Mouse (Mus musculus) thymus, adult 2 months (tissue): ENCODE measurements around the gene Elovl6. TPM values are rescaled to one million over a fixed set of nuclear protein-coding genes. Genes with fewer than 3 reads are reported as not detected.

Source experiments
- DNase-seq: peaks from one replicate; pipeline ENCODE4 v3.0.0; 2021
- H3K27ac ChIP-seq: fragments of 200-500 bp; 2 replicates; pipeline ENCODE4 v1.5.1; 2012; ENCODE audit warnings: low read length, control low read depth; ENCODE audit not compliant: control insufficient read depth, insufficient read depth
- H3K27me3 ChIP-seq: fragments of 200-500 bp; 2 replicates; pipeline ENCODE4 v1.6.1; 2012; ENCODE audit warnings: mild to moderate bottlenecking, low read length, moderate library complexity, mixed read lengths; ENCODE audit not compliant: control insufficient read depth, insufficient read depth
- H3K36me3 ChIP-seq: fragments of 200-500 bp; 2 replicates; pipeline ENCODE4 v1.6.1; 2012; ENCODE audit warnings: mild to moderate bottlenecking, low read length, moderate library complexity; ENCODE audit not compliant: control insufficient read depth, insufficient read depth
- H3K4me1 ChIP-seq: fragments of 200-500 bp; replicated peaks from 2 replicates; pipeline ENCODE4 v1.6.1; 2012; ENCODE audit warnings: low read length; ENCODE audit not compliant: control insufficient read depth, insufficient read depth
- H3K4me3 ChIP-seq: fragments of 200-500 bp; 2 replicates; pipeline ENCODE4 v1.5.1; 2012; ENCODE audit warnings: mild to moderate bottlenecking, low read length, control low read depth, moderate library complexity; ENCODE audit not compliant: control insufficient read depth, insufficient read depth
- CTCF ChIP-seq: fragments of 200-500 bp; IDR thresholded peaks from 2 replicates; pipeline ENCODE4 v1.5.1; 2012; ENCODE audit warnings: mild to moderate bottlenecking, control low read depth, low read length, moderate library complexity, borderline replicate concordance; ENCODE audit not compliant: control insufficient read depth, poor library complexity, insufficient read depth; ENCODE audit errors: extremely low read depth
- POLR2A ChIP-seq: fragments of 200-500 bp; IDR thresholded peaks from 2 replicates; pipeline ENCODE4 v1.6.1; 2012; ENCODE audit warnings: mild to moderate bottlenecking, low read length, control low read depth, moderate library complexity; ENCODE audit not compliant: control insufficient read depth, poor library complexity, insufficient read depth; ENCODE audit errors: extremely low read depth
- WGBS: fragments of 180-500 bp; shearing (Covaris S2); methylation state at CpG from one replicate; pipeline ENCODE4 v1.1.7; 2018; 5-methylcytosine and 5-hydroxymethylcytosine counted together
- polyA plus RNA-seq: library from polyadenylated mRNA; depleted of rRNA; stranded (reverse); fragments of >200 nt; gene quantifications from 2 replicates; pipeline ENCODE4 v1.2.3, GENCODE M21; 2012

Gene Elovl6
- polyA plus RNA-seq, 1 experiment, result 24.8 TPM

GRCm38 (mm10) chr3:129545801-129546200 is 13.6 kb downstream of the Elovl6 start:
- Histone ChIP-seq H3K27me3 (no peaks in the 10 kb centered on the region), H3K36me3 (no peaks in the 10 kb centered on the region), H3K27ac (no peak overlapping the region), H3K4me3 (no peak overlapping the region), H3K4me1 (peaks cover 2% of the 10 kb centered on the region; the same call in 1 of the 2 replicates)
- WGBS, result 94% methylated on average over 6 of the region's 6 CpGs
- DNase-seq, result no peak
- no peak for TF ChIP-seq POLR2A
- TF ChIP-seq CTCF, result no peak

GRCm38 (mm10) chr3:129547837-129548435 is 15.8 kb downstream of the Elovl6 start:
- no peak overlapping the region for H3K27ac ChIP-seq
- TF ChIP-seq POLR2A (no peak), CTCF (no peak)
- 84% methylated on average over 8 of the region's 8 CpGs for WGBS

DNA sequence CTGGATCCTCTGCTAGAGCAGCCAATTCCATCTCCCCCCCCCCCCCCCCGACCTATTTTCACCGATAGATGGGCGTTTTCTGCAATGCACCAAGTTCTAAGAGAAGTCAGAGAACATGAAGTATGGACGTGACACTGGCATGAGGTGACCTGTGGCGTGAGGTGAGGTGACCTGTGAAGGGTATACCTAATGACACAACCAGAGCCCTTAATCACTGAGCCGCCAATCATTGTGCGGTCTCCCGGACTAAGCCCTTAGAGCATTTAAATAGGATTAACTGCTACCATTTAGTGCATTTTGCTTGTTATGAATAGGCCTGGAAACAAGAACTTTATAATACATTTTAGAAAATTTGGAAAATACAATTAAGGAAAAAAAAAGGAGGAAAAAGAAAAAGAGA is 16.6 kb downstream of the Elovl6 start:
- no peak for DNase-seq
- Histone ChIP-seq H3K27me3 (no peaks in the 10 kb centered on the region), H3K36me3 (no peaks in the 10 kb centered on the region), H3K4me3 (no peak overlapping the region), H3K4me1 (peaks cover 9% of the 10 kb centered on the region), H3K27ac (no peak overlapping the region)
- no peak for TF ChIP-seq CTCF
- TF ChIP-seq POLR2A, result no peak
- 92% methylated on average over 8 of the region's 8 CpGs for WGBS

More at GRCm38 (mm10) chr3:129547837-129548435, 15.8 kb downstream of the Elovl6 start:
- DNase-seq, result no peak
- no peaks in the 10 kb centered on the region for H3K27me3 ChIP-seq
- no peak overlapping the region for H3K4me3 ChIP-seq
- H3K36me3 ChIP-seq, result no peaks in the 10 kb centered on the region
- peaks cover 9% of the 10 kb centered on the region for H3K4me1 ChIP-seq

GRCm38 (mm10) chr3:129549546-129549945 is 17.4 kb downstream of the Elovl6 start:
- peaks cover 15% of the 10 kb centered on the region for H3K4me1 ChIP-seq
- H3K27ac ChIP-seq, result no peak overlapping the region
- TF ChIP-seq CTCF (no peak), POLR2A (no peak)
- DNase-seq, result no peak
- 91% methylated on average over 5 of the region's 5 CpGs for WGBS
- no peak overlapping the region for H3K4me3 ChIP-seq
- H3K36me3 ChIP-seq, result no peaks in the 10 kb centered on the region
- no peaks in the 10 kb centered on the region for H3K27me3 ChIP-seq

- DNase-seq, result peak; percentile 11
- Histone ChIP-seq H3K4me3 (no peak overlapping the region), H3K27me3 (no peaks in the 10 kb centered on the region), H3K36me3 (no peaks in the 10 kb centered on the region), H3K4me1 (peaks cover 17% of the 10 kb centered on the region), H3K27ac (peak overlapping the region; percentile 88; the same call in 1 of the 2 replicates)
- TF ChIP-seq POLR2A (no peak), CTCF (no peak)
- 86% methylated on average over 9 of the region's 9 CpGs for WGBS
Observed at GRCm38 (mm10) chr3:129551581-129552290, 19.6 kb downstream of the Elovl6 start.

DNA sequence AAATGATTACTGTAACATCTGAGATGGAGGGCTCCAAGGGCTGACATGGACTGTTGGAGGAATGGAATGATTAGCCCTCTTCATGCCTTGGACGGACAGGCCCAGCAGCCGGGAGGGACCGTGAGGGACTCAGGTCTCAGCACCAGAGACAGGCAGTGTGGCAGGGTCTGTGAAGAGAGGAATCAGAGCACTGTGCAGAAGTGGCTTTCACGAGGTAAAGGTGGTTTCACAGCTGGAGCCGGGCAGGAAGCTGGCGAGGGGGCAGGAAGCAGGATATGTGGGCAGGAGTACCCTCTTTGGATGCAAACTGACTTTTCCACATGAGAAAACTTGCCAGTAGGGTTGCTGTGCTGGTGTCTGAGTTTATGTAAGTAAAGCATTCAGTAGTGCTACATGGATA is 20.2 kb downstream of the Elovl6 start:
- Histone ChIP-seq H3K27me3 (no peaks in the 10 kb centered on the region), H3K4me1 (peaks cover 17% of the 10 kb centered on the region), H3K27ac (peak overlapping the region; percentile 88), H3K4me3 (no peak overlapping the region), H3K36me3 (no peaks in the 10 kb centered on the region)
- TF ChIP-seq CTCF (0 out of 2 replicates have a peak, but pooled peaks have one; percentile 16), POLR2A (no peak)
- 6% methylated on average over 6 of the region's 6 CpGs for WGBS
- DNase-seq, result peak; percentile 41
